Mouse (Mus musculus): ENCODE measurements around the gene Tnfrsf23. TPM values are rescaled to one million over a fixed set of nuclear protein-coding genes. Genes with fewer than 3 reads are reported as not detected.
"Not testable (repeated sequence)": the region's sequence is repeated elsewhere in the genome, so short reads cannot be mapped to it uniquely, and the experiment has no call there.

The Tnfrsf23 gene
- polyA plus RNA-seq, 1 experiment from 2014 or later, result 2.2 TPM

DNA sequence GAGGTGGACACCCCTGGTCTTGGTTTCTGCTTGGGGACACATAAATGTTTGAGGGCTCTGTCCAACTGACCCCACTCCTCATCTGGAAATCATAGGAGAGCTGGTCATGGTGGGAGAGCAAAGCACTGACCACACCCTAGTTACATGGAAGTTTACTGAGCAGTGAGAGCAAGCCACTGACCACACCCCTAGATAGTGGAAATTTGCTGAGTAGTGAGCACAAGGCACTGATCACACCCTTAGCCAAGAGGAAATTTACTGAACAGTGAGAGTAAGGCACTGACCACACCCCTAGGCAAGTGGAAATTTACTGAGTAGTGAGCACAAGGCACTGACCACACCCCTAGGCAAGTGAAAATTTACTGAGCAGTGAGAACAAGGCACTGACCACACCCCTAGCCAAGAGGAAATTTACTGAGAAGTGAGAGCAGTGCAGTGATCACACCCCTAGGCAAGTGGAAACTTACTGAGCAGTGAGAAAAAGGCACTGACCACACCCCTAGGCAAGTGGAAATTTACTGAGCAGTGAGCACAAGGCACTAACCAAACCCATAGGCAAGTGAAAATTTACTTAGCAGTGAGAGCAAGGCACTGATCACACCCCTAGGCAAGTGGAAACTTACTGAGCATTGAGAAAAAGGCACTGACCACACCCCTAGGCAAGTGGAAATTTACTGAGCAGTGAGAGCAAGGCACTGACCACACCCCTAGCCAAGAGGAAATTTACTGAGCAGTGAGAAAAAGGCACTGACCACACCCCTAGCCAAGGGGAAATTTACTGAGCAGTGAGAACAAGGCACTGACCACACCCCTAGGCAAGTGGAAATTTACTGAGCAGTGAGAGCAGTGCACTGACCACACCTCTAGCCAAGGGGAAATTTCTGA, 19.0 kb downstream of the Tnfrsf23 start:
- Histone ChIP-seq H3K36me3 (ENCODE audit: insufficient read depth, low read length) (no peaks in the 10 kb centered on the region), H3K9me3 (replicated peaks; ENCODE audit: low read length) (no peaks in the 10 kb centered on the region), H3K9ac (ENCODE audit: low read depth, low read length) (no peak overlapping the region), H3K4me2 (ENCODE audit: low read length) (no peak overlapping the region), H3K27me3 (ENCODE audit: insufficient read depth, low read length) (no peaks in the 10 kb centered on the region), H3K4me3 (replicated peaks; ENCODE audit: low read depth, low read length) (no peak overlapping the region), H3K27ac (no peak overlapping the region), H3K4me1 (replicated peaks; ENCODE audit: insufficient read depth, low read length) (no peaks in the 10 kb centered on the region)
- ATAC-seq (replicated peaks; ENCODE audit: low FRiP score, low read depth) (no peak), DNase-seq (ENCODE audit: low spot score) (no peak)
- TF ChIP-seq CTCF (IDR thresholded peaks at IDR 0.05; ENCODE audit: low read depth), result no peak

DNA sequence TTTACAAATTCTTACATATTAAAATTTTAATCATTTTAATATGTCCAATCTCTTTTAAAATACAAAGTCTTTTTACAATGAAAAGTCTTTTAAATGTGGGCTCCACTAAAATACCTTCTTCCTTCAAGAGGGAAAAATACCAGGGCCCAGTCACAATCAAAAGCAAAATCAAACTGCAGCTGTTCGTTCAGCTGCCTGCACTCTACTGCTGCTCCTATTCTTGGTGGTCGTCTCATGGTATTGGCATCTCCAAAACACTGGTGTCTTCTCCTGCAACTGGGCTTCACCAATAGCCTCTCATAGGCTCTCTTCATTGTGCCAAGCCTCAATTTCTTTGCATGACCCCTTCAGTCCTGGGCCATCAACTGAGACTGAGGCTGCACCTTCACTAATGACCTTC, 22.2 kb downstream of the Tnfrsf23 start:
- Histone ChIP-seq H3K36me3 (ENCODE audit: insufficient read depth, low read length) (no peaks in the 10 kb centered on the region), H3K4me2 (ENCODE audit: low read length) (no peak overlapping the region), H3K4me3 (replicated peaks; ENCODE audit: low read depth, low read length) (no peak overlapping the region), H3K9me3 (replicated peaks; ENCODE audit: low read length) (no peaks in the 10 kb centered on the region), H3K9ac (ENCODE audit: low read depth, low read length) (no peak overlapping the region), H3K27me3 (ENCODE audit: insufficient read depth, low read length) (no peaks in the 10 kb centered on the region), H3K4me1 (replicated peaks; ENCODE audit: insufficient read depth, low read length) (no peaks in the 10 kb centered on the region), H3K27ac (no peak overlapping the region)
- ATAC-seq (replicated peaks; ENCODE audit: low FRiP score, low read depth), result no peak
- DNase-seq (ENCODE audit: low spot score), result no peak
- no peak for TF ChIP-seq CTCF (IDR thresholded peaks at IDR 0.05; ENCODE audit: low read depth)
- 85% methylated on average over 2 of the region's 2 CpGs for WGBS

DNA sequence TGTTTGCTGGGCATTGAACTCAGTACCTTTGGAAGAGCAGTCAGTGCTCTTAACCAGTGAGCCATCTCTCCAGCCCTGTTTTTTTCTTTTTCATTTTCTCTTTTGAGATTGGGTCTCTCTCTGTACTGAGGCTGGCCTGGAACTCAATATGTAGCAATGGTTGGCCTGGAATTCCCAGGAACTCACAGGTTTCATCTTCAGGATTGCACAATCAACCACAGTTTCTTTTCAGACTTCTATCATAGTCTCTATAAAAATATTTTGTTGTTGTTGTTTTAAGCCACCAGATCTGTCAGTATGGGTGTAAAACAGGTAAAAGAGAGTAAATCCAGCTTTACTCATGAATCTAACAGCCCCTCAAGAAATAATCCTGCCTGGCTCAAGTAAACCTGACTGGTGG, 24.9 kb downstream of the Tnfrsf23 start:
- no peaks in the 10 kb centered on the region for H3K36me3 ChIP-seq (ENCODE audit: insufficient read depth, low read length)
- TF ChIP-seq CTCF (IDR thresholded peaks at IDR 0.05; ENCODE audit: low read depth), result no peak
- no peaks in the 10 kb centered on the region for H3K27me3 ChIP-seq (ENCODE audit: insufficient read depth, low read length)
- DNase-seq (ENCODE audit: low spot score), result no peak
- H3K27ac ChIP-seq, result no peak overlapping the region
- H3K9me3 ChIP-seq (replicated peaks; ENCODE audit: low read length), result no peaks in the 10 kb centered on the region
- H3K4me1 ChIP-seq (replicated peaks; ENCODE audit: insufficient read depth, low read length), result no peaks in the 10 kb centered on the region
- H3K4me2 ChIP-seq (ENCODE audit: low read length), result no peak overlapping the region
- H3K4me3 ChIP-seq (replicated peaks; ENCODE audit: low read depth, low read length), result no peak overlapping the region
- no peak overlapping the region for H3K9ac ChIP-seq (ENCODE audit: low read depth, low read length)
- ATAC-seq (replicated peaks; ENCODE audit: low FRiP score, low read depth), result no peak

DNA sequence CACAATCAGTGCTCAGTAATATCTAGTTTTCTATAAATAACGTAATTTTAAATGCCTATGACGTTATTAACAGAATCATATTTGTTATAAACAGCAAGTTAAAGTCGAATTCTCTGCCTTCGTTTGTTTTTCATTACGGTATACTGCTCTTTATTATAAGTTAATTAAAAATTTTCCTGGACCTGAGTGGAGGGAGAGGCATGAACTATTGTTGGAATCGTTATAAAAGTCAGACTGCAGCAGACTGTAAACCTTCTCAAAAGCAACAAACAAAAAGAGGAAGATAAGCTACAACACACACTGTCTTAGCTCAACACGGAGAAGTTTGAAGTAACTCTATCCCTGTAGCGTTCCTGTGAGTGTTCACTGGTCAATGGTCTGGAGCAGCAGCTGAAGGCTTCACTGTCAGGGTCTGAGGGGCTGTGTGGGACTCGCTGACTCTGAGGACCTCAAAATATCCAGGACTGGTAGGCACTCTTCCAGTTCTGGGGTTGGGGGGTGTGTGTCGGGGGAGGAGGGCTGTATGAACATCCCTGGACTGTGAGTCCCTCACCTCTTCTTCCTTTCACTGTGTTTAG, 35.8 kb downstream of the Tnfrsf23 start:
- not testable (repeated sequence) for H3K4me1 ChIP-seq (replicated peaks; ENCODE audit: insufficient read depth, low read length); H3K4me3 ChIP-seq (replicated peaks; ENCODE audit: low read depth, low read length); H3K36me3 ChIP-seq (ENCODE audit: insufficient read depth, low read length); H3K9me3 ChIP-seq (replicated peaks; ENCODE audit: low read length); H3K27me3 ChIP-seq (ENCODE audit: insufficient read depth, low read length); ATAC-seq (replicated peaks; ENCODE audit: low FRiP score, low read depth); H3K9ac ChIP-seq (ENCODE audit: low read depth, low read length); DNase-seq (ENCODE audit: low spot score); H3K27ac ChIP-seq
- H3K4me2 ChIP-seq (ENCODE audit: low read length), result peak overlapping the region; percentile 71; the same call in 1 of the 2 replicates
- 38% methylated on average over 10 of the region's 10 CpGs for WGBS

DNA sequence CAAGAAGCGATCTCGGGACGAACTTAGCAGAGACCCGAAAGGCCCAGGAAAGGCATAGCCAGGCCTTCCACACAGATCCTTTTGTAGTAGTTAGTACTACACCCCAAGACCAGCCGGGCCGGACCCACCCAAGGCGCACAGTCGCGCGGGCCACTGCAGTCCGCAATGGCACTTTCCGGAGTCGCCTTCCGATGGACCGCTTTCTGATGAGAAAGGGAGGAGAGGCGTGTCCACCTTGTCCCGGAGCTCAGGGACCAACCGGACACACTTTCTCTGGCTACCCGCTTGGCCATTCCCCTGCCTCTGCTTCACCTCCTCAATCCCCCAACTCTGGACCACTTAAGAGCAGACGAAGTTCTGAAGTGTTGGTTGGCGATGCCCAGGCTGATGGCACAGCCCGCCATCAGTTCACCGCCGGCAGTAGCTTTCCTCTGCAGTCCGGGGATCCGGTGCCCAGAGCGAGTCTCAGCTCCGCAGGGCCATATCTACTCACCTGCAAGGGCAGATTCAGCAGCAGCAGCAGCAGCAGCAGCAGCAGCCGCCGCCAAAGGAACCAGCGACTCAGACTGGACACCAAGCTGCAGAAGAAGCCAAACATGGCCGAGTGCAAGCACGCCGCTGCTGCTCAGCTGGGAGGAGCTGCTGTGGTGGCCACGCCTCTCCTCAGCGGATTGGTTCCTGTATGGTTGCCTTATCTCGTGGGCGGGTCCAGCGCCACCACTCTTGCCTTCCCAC, 36.5 kb downstream of the Tnfrsf23 start, which contains the start of gene Tnfrsf22:
Gene Tnfrsf22, minus strand, starts transcription at position 628 of the 735 bp plus-strand sequence.
- Histone ChIP-seq H3K4me2 (ENCODE audit: low read length) (peak within 1 kb of the TSS; percentile 71), H3K27ac (no peak within 1 kb of the TSS; the same call in 1 of the 2 replicates), H3K9ac (ENCODE audit: low read depth, low read length) (peak within 1 kb of the TSS; percentile 57), H3K4me1 (replicated peaks; ENCODE audit: insufficient read depth, low read length) (no peaks in the 10 kb centered on the region), H3K4me3 (replicated peaks; ENCODE audit: low read depth, low read length) (peak within 1 kb of the TSS; percentile 58), H3K27me3 (ENCODE audit: insufficient read depth, low read length) (no peaks in the 10 kb centered on the region), H3K9me3 (replicated peaks; ENCODE audit: low read length) (0 out of 2 replicates have a peak, but pooled peaks cover 3% of the 10 kb centered on the region), H3K36me3 (ENCODE audit: insufficient read depth, low read length) (no peaks in the 10 kb centered on the region)
- ATAC-seq (replicated peaks; ENCODE audit: low FRiP score, low read depth) (peak; percentile 96), DNase-seq (ENCODE audit: low spot score) (peak; percentile 94)
- no peak; the same call in 1 of the 2 replicates for TF ChIP-seq CTCF (IDR thresholded peaks at IDR 0.05; ENCODE audit: low read depth)
- WGBS, result 3% methylated on average over 39 of the region's 39 CpGs

DNA sequence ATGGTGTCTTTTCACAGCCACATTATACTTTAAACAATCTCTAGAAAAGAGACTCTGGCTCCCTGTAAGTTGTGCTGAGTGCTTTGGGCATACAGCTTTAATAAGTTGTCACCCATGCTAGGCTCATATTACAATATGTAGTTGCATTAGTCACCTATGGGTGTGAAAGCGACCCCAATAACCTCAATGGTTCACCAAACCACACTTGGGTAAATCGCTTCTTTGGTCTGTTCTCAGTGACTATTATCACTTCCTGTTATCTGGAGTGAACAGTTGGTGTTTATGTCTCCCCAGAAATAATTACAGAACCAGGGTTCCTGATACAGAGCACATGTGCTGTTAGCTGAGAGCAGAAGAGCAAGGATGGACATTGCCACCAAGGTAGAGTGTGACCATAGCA, 41.7 kb downstream of the Tnfrsf23 start:
- H3K27ac ChIP-seq; H3K4me2 ChIP-seq (ENCODE audit: low read length); H3K9ac ChIP-seq (ENCODE audit: low read depth, low read length); H3K4me3 ChIP-seq (replicated peaks; ENCODE audit: low read depth, low read length); H3K9me3 ChIP-seq (replicated peaks; ENCODE audit: low read length); H3K27me3 ChIP-seq (ENCODE audit: insufficient read depth, low read length); H3K4me1 ChIP-seq (replicated peaks; ENCODE audit: insufficient read depth, low read length); ATAC-seq (replicated peaks; ENCODE audit: low FRiP score, low read depth); H3K36me3 ChIP-seq (ENCODE audit: insufficient read depth, low read length); DNase-seq (ENCODE audit: low spot score): not testable (repeated sequence)
- 87% methylated on average over 2 of the region's 2 CpGs for WGBS

Measured in kidney, postnatal 0 days (tissue).